Mouse (Mus musculus): ENCODE data around the gene Krt33a. TPM values are rescaled to one million over a fixed set of nuclear protein-coding genes. Genes with fewer than 3 reads are reported as not detected.

Gene Krt33a
- polyA plus RNA-seq, 1 experiment from 2014 or later, result 0.18 TPM

GRCm38 (mm10) chr11:99985291-99986092 is 30.5 kb downstream of the Krt33a start:
- Histone ChIP-seq H3K4me1 (no peaks in the 10 kb centered on the region), H3K4me2 (no peak overlapping the region), H3K9ac (no peak overlapping the region), H3K4me3 (no peak overlapping the region), H3K36me3 (no peaks in the 10 kb centered on the region), H3K27ac (no peak overlapping the region), H3K27me3 (peaks cover 8% of the 10 kb centered on the region; the same call in 1 of the 2 replicates), H3K9me3 (no peaks in the 10 kb centered on the region)
- no peak for ATAC-seq (ENCODE audit: insufficient number of reproducible peaks, low FRiP score, low TSS enrichment, low read depth)
- 75% methylated on average over 20 of the region's 20 CpGs for WGBS

- H3K27me3 ChIP-seq, result peaks cover 8% of the 10 kb centered on the region; the same call in 1 of the 2 replicates
- no peak overlapping the region for H3K4me2 ChIP-seq
- H3K4me1 ChIP-seq, result peaks cover under 1% of the 10 kb centered on the region; the same call in 1 of the 2 replicates
- 82% methylated on average over 1 of the region's 1 CpGs for WGBS
- no peaks in the 10 kb centered on the region for H3K9me3 ChIP-seq
- H3K4me3 ChIP-seq, result no peak overlapping the region
- no peak overlapping the region for H3K27ac ChIP-seq
- H3K9ac ChIP-seq, result no peak overlapping the region
- ATAC-seq (ENCODE audit: insufficient number of reproducible peaks, low FRiP score, low TSS enrichment, low read depth), result no peak
- no peaks in the 10 kb centered on the region for H3K36me3 ChIP-seq
These were observed 32.6 kb downstream of the Krt33a start for GRCm38 (mm10) chr11:99983442-99983841.

- Histone ChIP-seq H3K9ac (no peak overlapping the region), H3K36me3 (no peaks in the 10 kb centered on the region), H3K4me2 (no peak overlapping the region), H3K4me1 (peaks cover 7% of the 10 kb centered on the region; the same call in 1 of the 2 replicates), H3K27ac (no peak overlapping the region), H3K4me3 (no peak overlapping the region), H3K9me3 (no peaks in the 10 kb centered on the region), H3K27me3 (peaks cover 8% of the 10 kb centered on the region; the same call in 1 of the 2 replicates)
- ATAC-seq (ENCODE audit: insufficient number of reproducible peaks, low FRiP score, low TSS enrichment, low read depth), result no peak
- 87% methylated on average over 9 of the region's 9 CpGs for WGBS
These were observed 33.3 kb downstream of the Krt33a start for GRCm38 (mm10) chr11:99982731-99983130.

- H3K27me3 ChIP-seq, result no peaks in the 10 kb centered on the region
- no peaks in the 10 kb centered on the region for H3K36me3 ChIP-seq
- no peaks in the 10 kb centered on the region for H3K9me3 ChIP-seq
- no peak within 1 kb of the TSS for H3K27ac ChIP-seq
- WGBS, result 65% methylated on average over 5 of the region's 5 CpGs
- H3K4me3 ChIP-seq, result no peak within 1 kb of the TSS
- H3K9ac ChIP-seq, result no peak within 1 kb of the TSS
- peaks cover 8% of the 10 kb centered on the region; the same call in 1 of the 2 replicates for H3K4me1 ChIP-seq
- ATAC-seq (ENCODE audit: insufficient number of reproducible peaks, low FRiP score, low TSS enrichment, low read depth), result no peak
- H3K4me2 ChIP-seq, result no peak within 1 kb of the TSS
These were observed 37.1 kb downstream of the Krt33a start, which contains the start of gene Krtap29-1 for GRCm38 (mm10) chr11:99978953-99979352. Gene Krtap29-1, minus strand, starts transcription at chr11:99979053.

GRCm38 (mm10) chr11:99965961-99966360 is 50.1 kb downstream of the Krt33a start:
- no peaks in the 10 kb centered on the region for H3K27me3 ChIP-seq
- H3K4me2 ChIP-seq, result no peak overlapping the region
- no peaks in the 10 kb centered on the region for H3K4me1 ChIP-seq
- H3K9ac ChIP-seq, result no peak overlapping the region
- no peak for ATAC-seq (ENCODE audit: insufficient number of reproducible peaks, low FRiP score, low TSS enrichment, low read depth)
- no peak overlapping the region for H3K4me3 ChIP-seq
- 10% methylated on average over 2 of the region's 2 CpGs for WGBS
- H3K36me3 ChIP-seq, result no peaks in the 10 kb centered on the region
- H3K9me3 ChIP-seq, result no peaks in the 10 kb centered on the region
- H3K27ac ChIP-seq, result no peak overlapping the region

- Histone ChIP-seq H3K4me2 (no peak overlapping the region), H3K36me3 (no peaks in the 10 kb centered on the region), H3K4me1 (no peaks in the 10 kb centered on the region), H3K9ac (no peak overlapping the region), H3K9me3 (no peaks in the 10 kb centered on the region), H3K27ac (no peak overlapping the region), H3K27me3 (no peaks in the 10 kb centered on the region), H3K4me3 (no peak overlapping the region)
- WGBS, result 45% methylated on average over 6 of the region's 6 CpGs
- no peak for ATAC-seq (ENCODE audit: insufficient number of reproducible peaks, low FRiP score, low TSS enrichment, low read depth)
These were observed 51.8 kb downstream of the Krt33a start for GRCm38 (mm10) chr11:99964213-99964612.

Other genes starting within 250 kb of the Krt33a start
- not detected in 2 replicates for gene Gm11595, start 243.3 kb downstream of the Krt33a start, polyA plus RNA-seq (2015; fragmentation: Nextera tagmentation; extraction: Ambion mirVana)
- gene Krtap4-8, start 235.5 kb downstream of the Krt33a start, polyA plus RNA-seq (2015; fragmentation: Nextera tagmentation; extraction: Ambion mirVana), result not detected in 2 replicates
- gene Krtap4-9, start 231.0 kb downstream of the Krt33a start, polyA plus RNA-seq (2015; fragmentation: Nextera tagmentation; extraction: Ambion mirVana), result not detected in 2 replicates
- gene Gm11596, start 222.7 kb downstream of the Krt33a start, polyA plus RNA-seq (2015; fragmentation: Nextera tagmentation; extraction: Ambion mirVana), result not detected in 2 replicates
- not detected in 2 replicates for gene Gm11569, start 217.3 kb downstream of the Krt33a start, polyA plus RNA-seq (2015; fragmentation: Nextera tagmentation; extraction: Ambion mirVana)
- gene Gm11554, start 211.8 kb downstream of the Krt33a start, polyA plus RNA-seq (2015; fragmentation: Nextera tagmentation; extraction: Ambion mirVana), result not detected in 2 replicates
- gene Krtap4-13, start 206.3 kb downstream of the Krt33a start, polyA plus RNA-seq (2015; fragmentation: Nextera tagmentation; extraction: Ambion mirVana), result not detected in 2 replicates
- not detected in 2 replicates for gene Gm11564, start 200.5 kb downstream of the Krt33a start, polyA plus RNA-seq (2015; fragmentation: Nextera tagmentation; extraction: Ambion mirVana)
- gene 2300003K06Rik, start 178.1 kb downstream of the Krt33a start, polyA plus RNA-seq (2015; fragmentation: Nextera tagmentation; extraction: Ambion mirVana), result not detected in 2 replicates
- not detected in 2 replicates for gene Krtap4-16, start 164.6 kb downstream of the Krt33a start, polyA plus RNA-seq (2015; fragmentation: Nextera tagmentation; extraction: Ambion mirVana)
- not detected in 2 replicates for gene Gm11568, start 158.3 kb downstream of the Krt33a start, polyA plus RNA-seq (2015; fragmentation: Nextera tagmentation; extraction: Ambion mirVana)
- gene Gm11559, start 151.7 kb downstream of the Krt33a start, polyA plus RNA-seq (2015; fragmentation: Nextera tagmentation; extraction: Ambion mirVana), result not detected in 2 replicates
- not detected in 2 replicates for gene Krtap9-1, start 142.8 kb downstream of the Krt33a start, polyA plus RNA-seq (2015; fragmentation: Nextera tagmentation; extraction: Ambion mirVana)
- gene Gm11567, start 137.0 kb downstream of the Krt33a start, polyA plus RNA-seq (2015; fragmentation: Nextera tagmentation; extraction: Ambion mirVana), result not detected in 2 replicates
- gene Krtap31-1, start 108.3 kb downstream of the Krt33a start, polyA plus RNA-seq (2015; fragmentation: Nextera tagmentation; extraction: Ambion mirVana), result not detected in 2 replicates
- not detected in 2 replicates for gene Gm11565, start 101.5 kb downstream of the Krt33a start, polyA plus RNA-seq (2015; fragmentation: Nextera tagmentation; extraction: Ambion mirVana)
- gene Krtap31-2, start 79.9 kb downstream of the Krt33a start, polyA plus RNA-seq (2015; fragmentation: Nextera tagmentation; extraction: Ambion mirVana), result not detected in 2 replicates
- not detected in 2 replicates for gene Krtap9-5, start 67.7 kb downstream of the Krt33a start, polyA plus RNA-seq (2015; fragmentation: Nextera tagmentation; extraction: Ambion mirVana)
- gene Krtap29-1, start 37.2 kb downstream of the Krt33a start, polyA plus RNA-seq (2015; fragmentation: Nextera tagmentation; extraction: Ambion mirVana), result not detected in 2 replicates
- gene Krtap16-1, start 29.6 kb downstream of the Krt33a start, polyA plus RNA-seq (2015; fragmentation: Nextera tagmentation; extraction: Ambion mirVana), result 0.09 TPM in 1 of 2 replicates, not detected in the other
- gene Krtap17-1, start 22.2 kb downstream of the Krt33a start, polyA plus RNA-seq (2015; fragmentation: Nextera tagmentation; extraction: Ambion mirVana), result 0.47 and 0.48 TPM in 2 replicates
- 1.1 and 1.7 TPM in 2 replicates for gene Krt33b, start 13.7 kb upstream of the Krt33a start, polyA plus RNA-seq (2015; fragmentation: Nextera tagmentation; extraction: Ambion mirVana)
- gene Krt34, start 25.3 kb upstream of the Krt33a start, polyA plus RNA-seq (2015; fragmentation: Nextera tagmentation; extraction: Ambion mirVana), result 1.1 and 2.6 TPM in 2 replicates
- gene Krt31, start 34.3 kb upstream of the Krt33a start, polyA plus RNA-seq (2015; fragmentation: Nextera tagmentation; extraction: Ambion mirVana), result 2.5 and 5.4 TPM in 2 replicates
- 2.0 and 2.4 TPM in 2 replicates for gene Krt32, start 72.0 kb upstream of the Krt33a start, polyA plus RNA-seq (2015; fragmentation: Nextera tagmentation; extraction: Ambion mirVana)
- gene Krt35, start 80.0 kb upstream of the Krt33a start, polyA plus RNA-seq (2015; fragmentation: Nextera tagmentation; extraction: Ambion mirVana), result 23.6 and 26.4 TPM in 2 replicates
- gene Krt36, start 89.4 kb upstream of the Krt33a start, polyA plus RNA-seq (2015; fragmentation: Nextera tagmentation; extraction: Ambion mirVana), result 55.9 and 83.7 TPM in 2 replicates
- 50.3 and 60.2 TPM in 2 replicates for gene Krt13, start 105.4 kb upstream of the Krt33a start, polyA plus RNA-seq (2015; fragmentation: Nextera tagmentation; extraction: Ambion mirVana)
- gene Krt15, start 119.7 kb upstream of the Krt33a start, polyA plus RNA-seq (2015; fragmentation: Nextera tagmentation; extraction: Ambion mirVana), result 1,213 and 1,252 TPM in 2 replicates
- 417 and 437 TPM in 2 replicates for gene Krt19, start 132.5 kb upstream of the Krt33a start, polyA plus RNA-seq (2015; fragmentation: Nextera tagmentation; extraction: Ambion mirVana)
- 0.13 and 0.24 TPM in 2 replicates for gene Krt9, start 177.0 kb upstream of the Krt33a start, polyA plus RNA-seq (2015; fragmentation: Nextera tagmentation; extraction: Ambion mirVana)
- 1,243 and 1,298 TPM in 2 replicates for gene Krt14, start 191.3 kb upstream of the Krt33a start, polyA plus RNA-seq (2015; fragmentation: Nextera tagmentation; extraction: Ambion mirVana)
- 11.7 and 16.2 TPM in 2 replicates for gene Krt16, start 232.7 kb upstream of the Krt33a start, polyA plus RNA-seq (2015; fragmentation: Nextera tagmentation; extraction: Ambion mirVana)
- gene Krt17, start 244.8 kb upstream of the Krt33a start, polyA plus RNA-seq (2015; fragmentation: Nextera tagmentation; extraction: Ambion mirVana), result 264 and 267 TPM in 2 replicates

Measured in limb, embryonic 15.5 days (tissue).